Mouse (Mus musculus): ENCODE measurements around the gene Fmnl2.

The Fmnl2 gene

GRCm38 (mm10) chr2:52913746-52914145 is 56.1 kb downstream of the Fmnl2 start:
- no peak for DNase-seq (ENCODE audit: low read depth)

- DNase-seq (ENCODE audit: low read depth) = no peak
These were observed 57.9 kb downstream of the Fmnl2 start for GRCm38 (mm10) chr2:52915536-52915935.

- no peak for DNase-seq (ENCODE audit: low read depth)
These were observed 60.4 kb downstream of the Fmnl2 start for GRCm38 (mm10) chr2:52918094-52918493.

- DNase-seq (ENCODE audit: low read depth) = no peak
These were observed 63.2 kb downstream of the Fmnl2 start for GRCm38 (mm10) chr2:52920701-52921435.

GRCm38 (mm10) chr2:52925062-52925461 is 67.4 kb downstream of the Fmnl2 start:
- no peak for DNase-seq (ENCODE audit: low read depth)

GRCm38 (mm10) chr2:52927381-52927780 is 69.7 kb downstream of the Fmnl2 start:
- DNase-seq (ENCODE audit: low read depth) = no peak

- no peak for DNase-seq (ENCODE audit: low read depth)
These were observed 70.2 kb downstream of the Fmnl2 start for GRCm38 (mm10) chr2:52927858-52928301.

- DNase-seq (ENCODE audit: low read depth) = no peak
These were observed 70.7 kb downstream of the Fmnl2 start for GRCm38 (mm10) chr2:52928401-52928800.

GRCm38 (mm10) chr2:52930106-52930868 is 72.6 kb downstream of the Fmnl2 start:
- DNase-seq (ENCODE audit: low read depth) = peak; percentile 73

- no peak for DNase-seq (ENCODE audit: low read depth)
These were observed 73.7 kb downstream of the Fmnl2 start for GRCm38 (mm10) chr2:52931315-52931714.

GRCm38 (mm10) chr2:52935906-52936305 is 78.2 kb downstream of the Fmnl2 start:
- DNase-seq (ENCODE audit: low read depth) = no peak

GRCm38 (mm10) chr2:52938351-52939074 is 80.9 kb downstream of the Fmnl2 start:
- DNase-seq (ENCODE audit: low read depth) = no peak

- DNase-seq (ENCODE audit: low read depth) = no peak
These were observed 86.2 kb downstream of the Fmnl2 start for GRCm38 (mm10) chr2:52943644-52944423.

- DNase-seq (ENCODE audit: low read depth) = no peak
These were observed 86.9 kb downstream of the Fmnl2 start for GRCm38 (mm10) chr2:52944594-52944993.

- DNase-seq (ENCODE audit: low read depth) = no peak
These were observed 88.4 kb downstream of the Fmnl2 start for GRCm38 (mm10) chr2:52946074-52946473.

GRCm38 (mm10) chr2:52946524-52947186 is 89.0 kb downstream of the Fmnl2 start:
- no peak for DNase-seq (ENCODE audit: low read depth)

- DNase-seq (ENCODE audit: low read depth) = no peak
These were observed 90.7 kb downstream of the Fmnl2 start for GRCm38 (mm10) chr2:52948406-52948805.

GRCm38 (mm10) chr2:52949556-52949955 is 91.9 kb downstream of the Fmnl2 start:
- no peak for DNase-seq (ENCODE audit: low read depth)

- DNase-seq (ENCODE audit: low read depth) = no peak
These were observed 92.6 kb downstream of the Fmnl2 start for GRCm38 (mm10) chr2:52950226-52950625.

GRCm38 (mm10) chr2:52952202-52952730 is 94.6 kb downstream of the Fmnl2 start:
- DNase-seq (ENCODE audit: low read depth) = no peak

GRCm38 (mm10) chr2:52955090-52955489 is 97.4 kb downstream of the Fmnl2 start:
- peak; percentile 97 for DNase-seq (ENCODE audit: low read depth)
